Mouse (Mus musculus) CH12.LX (cell line): ENCODE data around the gene Heatr5a. TPM values are rescaled to one million over a fixed set of nuclear protein-coding genes. Genes with fewer than 3 reads are reported as not detected.

Experiments
- DNase-seq: peaks from one replicate; pipeline ENCODE4 v3.0.0-alpha.2; 2013; ENCODE audit errors: extremely low read depth
- H3K27ac ChIP-seq: 2 replicates; pipeline ENCODE4 v1.5.1; 2012; ENCODE audit warnings: low read depth, mild to moderate bottlenecking, control low read depth, moderate library complexity; ENCODE audit not compliant: insufficient read depth
- H3K27me3 ChIP-seq: replicated peaks from 2 replicates; pipeline ENCODE3; 2012; ENCODE audit warnings: inconsistent platforms
- H3K36me3 ChIP-seq, 2 experiments: replicated peaks in 1 of 2; 2 replicates each; pipeline versions ENCODE3 to v1.6.1; 2012; ENCODE audit warnings: inconsistent platforms in 1 of 2, low read length in 1 of 2, mild to moderate bottlenecking in 1 of 2, mixed read lengths in 1 of 2, moderate library complexity in 1 of 2; ENCODE audit not compliant: control insufficient read depth in 1 of 2, insufficient read depth in 1 of 2
- H3K4me1 ChIP-seq, 2 experiments: 2 replicates each; pipeline ENCODE4 v1.6.1; 2012; ENCODE audit warnings: inconsistent platforms in 1 of 2, moderate library complexity in 1 of 2; ENCODE audit not compliant: insufficient read depth in 2 of 2, control insufficient read depth in 1 of 2
- H3K4me2 ChIP-seq: 2 replicates; pipeline ENCODE4 v1.6.1; 2012; ENCODE audit warnings: low read depth, mild to moderate bottlenecking, control low read depth; ENCODE audit not compliant: poor library complexity, insufficient read depth, severe bottlenecking
- H3K4me3 ChIP-seq, 3 experiments: fragments of 150-350 bp in 1 of 3; sonication (generic) in 1 of 3; replicated peaks in 1 of 3; 2 replicates each; pipeline versions ENCODE3 to v1.5.1; 2011 to 2012; ENCODE audit warnings: low read depth in 2 of 3, low read length in 2 of 3, mild to moderate bottlenecking in 2 of 3, moderate library complexity in 2 of 3, control low read depth in 1 of 3, improper control_type of control experiment in 1 of 3, inconsistent platforms in 1 of 3, mixed read lengths in 1 of 3; ENCODE audit not compliant: poor library complexity in 1 of 3
- H3K79me2 ChIP-seq: replicated peaks from 2 replicates; pipeline ENCODE4 v1.6.1; 2012; ENCODE audit warnings: mild to moderate bottlenecking, moderate library complexity; ENCODE audit not compliant: control insufficient read depth, poor library complexity, insufficient read depth, severe bottlenecking; ENCODE audit errors: extremely low read depth
- H3K9ac ChIP-seq: 2 replicates; pipeline ENCODE4 v1.6.1; 2012; ENCODE audit warnings: low read depth, mild to moderate bottlenecking, control low read depth, moderate library complexity; ENCODE audit not compliant: insufficient read depth
- H3K9me3 ChIP-seq: replicated peaks from 2 replicates; pipeline ENCODE3; 2012; ENCODE audit warnings: low read length, inconsistent platforms, mixed read lengths
- BHLHE40 ChIP-seq: IDR thresholded peaks from 2 replicates; pipeline ENCODE4 v1.6.1; 2011; ENCODE audit warnings: mild to moderate bottlenecking, low read depth, low read length, improper control_type of control experiment
- GABPA ChIP-seq: IDR thresholded peaks from 2 replicates; pipeline ENCODE4 v1.6.1; 2012; ENCODE audit warnings: low read depth, low read length, improper control_type of control experiment, inconsistent platforms; ENCODE audit not compliant: insufficient replicate concordance
- HCFC1 ChIP-seq: IDR thresholded peaks from 2 replicates; pipeline ENCODE4 v1.6.1; 2012; ENCODE audit warnings: low read depth, mild to moderate bottlenecking, inconsistent platforms, low read length, improper control_type of control experiment
- MXI1 ChIP-seq: IDR thresholded peaks from 2 replicates; pipeline ENCODE4 v1.6.1; 2011; ENCODE audit warnings: mild to moderate bottlenecking, low read depth, low read length, improper control_type of control experiment
- MYC ChIP-seq: IDR thresholded peaks from 2 replicates; pipeline ENCODE4 v1.6.1; 2011; ENCODE audit warnings: low read depth, mild to moderate bottlenecking, improper control_type of control experiment, low read length
- POLR2A ChIP-seq: IDR thresholded peaks from 2 replicates; pipeline ENCODE4 v1.6.1; 2011; ENCODE audit warnings: low read depth, mild to moderate bottlenecking, improper control_type of control experiment, low read length
- RCOR1 ChIP-seq: conservative IDR thresholded peaks from 2 replicates; pipeline ENCODE4 v1.6.1; 2012; ENCODE audit warnings: low read depth, mild to moderate bottlenecking, inconsistent platforms, low read length, improper control_type of control experiment
- TCF12 ChIP-seq: IDR thresholded peaks from 2 replicates; pipeline ENCODE4 v1.6.1; 2014; ENCODE audit warnings: low read depth, mild to moderate bottlenecking, inconsistent platforms, low read length, improper control_type of control experiment
- USF2 ChIP-seq: conservative IDR thresholded peaks from 2 replicates; pipeline ENCODE4 v1.6.1; 2011; ENCODE audit warnings: low read depth, low read length, improper control_type of control experiment
- ZNF384 ChIP-seq: IDR thresholded peaks from 2 replicates; pipeline ENCODE4 v1.6.1; 2012; ENCODE audit warnings: low read depth, low read length, improper control_type of control experiment, inconsistent platforms
- dilution Hi-C: fragments of 300-500 bp; cut with MboI; formaldehyde crosslinking; loops from 2 replicates; pipeline ENCODE4 v1.14.3; 2020; ENCODE audit warnings: low sequenced_read_pairs; ENCODE audit not compliant: extremely low pct_unique_long_range_greater_than_20kb, extremely low pct_ligation_motif_present
- in situ Hi-C: fragments of 300-500 bp; cut with MboI; formaldehyde crosslinking; loops from 3 replicates; pipeline ENCODE4 v1.14.3; 2019; ENCODE audit warnings: low sequenced_read_pairs, low pct_ligation_motif_present, low pct_unique_long_range_greater_than_20kb, mixed read lengths
- polyA plus RNA-seq: library from polyadenylated mRNA; unstranded; fragments of >175 nt; gene quantifications from 2 replicates; pipeline ENCODE4 v1.2.1, GENCODE M21; 2012; ENCODE audit warnings: low read depth; ENCODE audit not compliant: insufficient read length
- total RNA-seq, 2 experiments: library from RNA; depleted of rRNA; stranded (reverse); fragments of 300-350 nt in 1 of 2; fragments of >200 nt in 1 of 2; gene quantifications; 2 replicates each; pipeline ENCODE4 v1.2.3; 2012 to 2014

Gene Heatr5a
- total and polyA plus RNA-seq, 3 experiments, result 5.4 to 7.3 (median 6.4) TPM

DNA sequence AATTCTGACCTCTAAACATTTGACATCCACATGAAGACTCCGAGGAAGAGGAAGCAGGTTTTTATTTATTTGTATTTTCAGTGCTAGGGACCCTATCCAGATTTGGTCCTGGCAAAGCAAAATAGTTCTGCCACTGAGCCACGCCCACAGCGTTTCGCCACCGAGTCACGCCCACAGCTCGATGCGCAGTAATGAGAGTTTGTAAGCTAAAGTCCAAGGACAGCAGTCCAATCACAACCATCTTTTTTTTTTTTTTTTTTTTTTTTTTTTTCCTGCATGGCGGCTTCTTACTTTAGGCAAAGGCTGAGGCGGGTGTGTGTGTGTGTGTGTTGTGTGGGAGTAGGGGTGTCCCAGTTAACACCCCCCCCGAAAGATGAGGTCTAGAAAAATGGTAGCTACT, 42.9 kb upstream of the Heatr5a start:
- no peak overlapping the region for H3K4me3 ChIP-seq
- no peak overlapping the region for H3K27ac ChIP-seq
- no peaks in the 10 kb centered on the region for H3K79me2 ChIP-seq
- dilution Hi-C loops (no loop called here), in situ Hi-C loops (loop anchor here (25.0 kb wide), 1 partner anchor 823 kb away; no protein-coding TSS in a partner anchor)
- no peaks in the 10 kb centered on the region for H3K36me3 ChIP-seq
- no peak overlapping the region for H3K4me2 ChIP-seq
- no peaks in the 10 kb centered on the region for H3K9me3 ChIP-seq
- no peak for DNase-seq
- no peak overlapping the region for H3K9ac ChIP-seq
- TF ChIP-seq ZNF384, result peak; percentile 34
- no peak for TF ChIP-seq RCOR1
- no peak for TF ChIP-seq USF2
- no peak for TF ChIP-seq TCF12
- H3K27me3 ChIP-seq, result no peaks in the 10 kb centered on the region
- H3K4me1 ChIP-seq, result no peaks in the 10 kb centered on the region

DNA sequence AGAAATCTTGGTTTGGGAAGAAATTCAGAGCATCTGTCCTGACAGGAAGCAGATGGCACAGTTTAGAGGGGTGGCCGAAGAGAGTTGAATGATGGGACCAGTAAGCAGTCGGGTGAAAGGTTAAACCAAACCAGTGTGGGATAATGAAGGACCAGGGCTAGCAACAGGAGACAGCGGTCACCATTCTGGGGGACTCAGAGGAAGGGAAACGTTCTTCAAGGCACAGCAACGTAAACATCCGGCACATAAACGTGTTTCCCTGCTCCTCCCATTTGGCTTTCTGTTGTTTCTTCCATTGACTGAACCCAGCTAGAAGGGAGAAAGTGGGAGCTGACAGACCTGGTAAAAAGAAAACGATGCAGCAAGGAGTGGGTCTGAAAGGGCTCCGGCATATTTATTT, 42.2 kb upstream of the Heatr5a start:
- no peaks in the 10 kb centered on the region for H3K27me3 ChIP-seq
- DNase-seq, result no peak
- H3K9ac ChIP-seq, result no peak overlapping the region
- no peaks in the 10 kb centered on the region for H3K4me1 ChIP-seq
- no peaks in the 10 kb centered on the region for H3K9me3 ChIP-seq
- H3K27ac ChIP-seq, result no peak overlapping the region
- dilution Hi-C loops, result no loop called here
- TF ChIP-seq BHLHE40, result no peak
- TF ChIP-seq TCF12, result no peak
- no peak for TF ChIP-seq USF2
- H3K4me2 ChIP-seq, result no peak overlapping the region
- H3K79me2 ChIP-seq, result no peaks in the 10 kb centered on the region
- H3K4me3 ChIP-seq, result no peak overlapping the region
- in situ Hi-C loops, result loop anchor here (25.0 kb wide), 1 partner anchor 824 kb away; no protein-coding TSS in a partner anchor
- H3K36me3 ChIP-seq, result no peaks in the 10 kb centered on the region

DNA sequence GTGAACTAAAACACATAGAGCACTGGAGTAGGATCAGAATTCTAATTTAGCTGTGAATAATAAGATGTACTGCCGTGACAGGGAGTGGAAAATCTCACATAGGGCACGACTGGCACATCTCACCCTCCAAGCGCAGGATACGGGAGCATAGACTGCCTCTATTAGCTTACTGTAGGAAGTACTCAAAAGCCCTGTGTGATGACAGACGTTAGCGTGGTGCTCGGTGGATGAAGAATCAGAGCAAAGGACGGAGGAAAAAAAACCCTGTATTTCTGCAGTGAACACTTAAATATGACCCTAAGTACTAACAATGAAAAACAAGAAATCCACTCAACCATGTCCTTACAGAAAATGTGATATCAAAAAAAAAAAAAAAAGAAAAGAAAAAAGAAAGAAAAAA, 41.0 kb upstream of the Heatr5a start:
- Histone ChIP-seq H3K27ac (no peak overlapping the region), H3K9ac (no peak overlapping the region), H3K9me3 (no peaks in the 10 kb centered on the region)
- TF ChIP-seq POLR2A, result no peak
- TF ChIP-seq MYC, result no peak
- TF ChIP-seq RCOR1, result no peak
- no peak for TF ChIP-seq BHLHE40
- TF ChIP-seq MXI1, result no peak
- TF ChIP-seq HCFC1, result no peak
- TF ChIP-seq GABPA, result no peak
- TF ChIP-seq, all 38 proteins: peak for 0
- H3K4me3 ChIP-seq, result no peak overlapping the region
- in situ Hi-C loops, result loop anchor here (25.0 kb wide), 1 partner anchor 825 kb away; no protein-coding TSS in a partner anchor
- no peaks in the 10 kb centered on the region for H3K27me3 ChIP-seq
- dilution Hi-C loops, result no loop called here
- H3K79me2 ChIP-seq, result no peaks in the 10 kb centered on the region
- no peaks in the 10 kb centered on the region for H3K4me1 ChIP-seq
- no peaks in the 10 kb centered on the region for H3K36me3 ChIP-seq
- DNase-seq, result no peak
- no peak overlapping the region for H3K4me2 ChIP-seq
